Mouse (Mus musculus): ENCODE measurements around the gene Ddx20.

GRCm38 (mm10) chr3:105705061-105705549 is 17.7 kb upstream of the Ddx20 start:
- TF ChIP-seq POLR2A (IDR thresholded peaks at IDR 0.05; ENCODE audit: borderline replicate concordance, extremely low read depth, insufficient read depth, insufficient read length, poor library complexity, severe bottlenecking), result no peak
- TF ChIP-seq CTCF (IDR thresholded peaks at IDR 0.05; ENCODE audit: borderline replicate concordance, extremely low read depth, insufficient read depth, insufficient read length), result no peak
